Mouse (Mus musculus) liver, embryonic 14.5 days (tissue): ENCODE results near the gene Lrrn4cl. TPM values are rescaled to one million over a fixed set of nuclear protein-coding genes. Genes with fewer than 3 reads are reported as not detected.
A peak's percentile ranks its signal among the peaks of the same experiment; 100 is the strongest.
"Not testable (repeated sequence)": the region's sequence is repeated elsewhere in the genome, so short reads cannot be mapped to it uniquely, and the experiment has no call there.

Experiments
- ATAC-seq: fragments of 200-750 bp; cut with Nextera tagmentation; 2 replicates; pipeline ENCODE4 v1.8.0; 2017; ENCODE audit warnings: moderate number of reproducible peaks, mild to moderate bottlenecking, moderate library complexity; ENCODE audit not compliant: insufficient read depth
- DNase-seq, 3 experiments: peaks; one replicate each; pipeline ENCODE4 v3.0.0-alpha.2; 2012 to 2013; ENCODE audit warnings: low read depth in 3 of 3, low spot score in 3 of 3
- H3K27ac ChIP-seq: fragments of 300-500 bp; sonication (generic); 2 replicates; pipeline ENCODE4 v1.5.1; 2014; ENCODE audit warnings: moderate library complexity, mild to moderate bottlenecking, control low read depth, inconsistent platforms
- H3K27me3 ChIP-seq: fragments of 300-500 bp; sonication (generic); 2 replicates; pipeline ENCODE4 v1.6.1; 2014; ENCODE audit warnings: mild to moderate bottlenecking, low read length, moderate library complexity; ENCODE audit not compliant: control insufficient read depth, insufficient read depth
- H3K36me3 ChIP-seq: fragments of 300-500 bp; sonication (generic); replicated peaks from 2 replicates; pipeline ENCODE4 v1.6.1; 2014; ENCODE audit warnings: low read depth; ENCODE audit not compliant: control insufficient read depth, insufficient read depth
- H3K4me1 ChIP-seq, 2 experiments: fragments of 200-500 bp in 1 of 2; fragments of 300-500 bp in 1 of 2; sonication (generic) in 1 of 2; replicated peaks; 2 replicates each; pipeline ENCODE4 v1.6.1; 2012 to 2014; ENCODE audit warnings: antibody characterized with exemption in 1 of 2, inconsistent platforms in 1 of 2, low read length in 1 of 2; ENCODE audit not compliant: control insufficient read depth in 2 of 2, insufficient read depth in 2 of 2
- H3K4me2 ChIP-seq: fragments of 300-500 bp; sonication (generic); 2 replicates; pipeline ENCODE4 v1.6.1; 2014; ENCODE audit warnings: low read depth, mild to moderate bottlenecking, control low read depth, moderate library complexity
- H3K4me3 ChIP-seq, 2 experiments: fragments of 200-500 bp in 1 of 2; fragments of 300-500 bp in 1 of 2; sonication (generic) in 1 of 2; 2 replicates each; pipeline ENCODE4 v1.5.1; 2012 to 2014; ENCODE audit warnings: low read depth in 2 of 2, low read length in 2 of 2, mild to moderate bottlenecking in 2 of 2, control low read depth in 1 of 2, inconsistent platforms in 1 of 2, moderate library complexity in 1 of 2; ENCODE audit not compliant: insufficient read depth in 1 of 2
- H3K9ac ChIP-seq: fragments of 300-500 bp; sonication (generic); replicated peaks from 2 replicates; pipeline ENCODE4 v1.6.1; 2014; ENCODE audit warnings: mild to moderate bottlenecking, control low read depth, moderate library complexity
- H3K9me3 ChIP-seq: fragments of 300-500 bp; sonication (generic); 2 replicates; pipeline ENCODE4 v1.6.1; 2016; ENCODE audit warnings: low read length, mixed read lengths; ENCODE audit not compliant: control insufficient read depth
- CTCF ChIP-seq: IDR thresholded peaks from 2 replicates; pipeline ENCODE4 v1.5.1; 2016; ENCODE audit warnings: antibody characterized with exemption, low read depth, control low read depth
- EP300 ChIP-seq: IDR thresholded peaks from 2 replicates; pipeline ENCODE4 v1.6.1; 2016; ENCODE audit warnings: antibody characterized with exemption, low read depth
- WGBS: fragments of 180-500 bp; shearing (Covaris S2); extraction: QIAGEN DNeasy Blood & Tissue Kit; methylation state at CpG from one replicate; pipeline ENCODE4 v1.1.7; 2014; ENCODE audit not compliant: insufficient replicate concordance; 5-methylcytosine and 5-hydroxymethylcytosine counted together
- polyA plus RNA-seq, 2 experiments: library from polyadenylated mRNA; depleted of rRNA in 1 of 2; stranded (reverse) in 1 of 2; unstranded in 1 of 2; fragments of >200 nt; fragmentation: Nextera tagmentation in 1 of 2; extraction: Ambion mirVana in 1 of 2; gene quantifications; 2 replicates each; pipeline versions ENCODE4 v1.2.1 to v1.2.3; 2012 to 2014

Gene Lrrn4cl
- polyA plus RNA-seq, 2 experiments: 0.10 TPM; not detected in 1

DNA sequence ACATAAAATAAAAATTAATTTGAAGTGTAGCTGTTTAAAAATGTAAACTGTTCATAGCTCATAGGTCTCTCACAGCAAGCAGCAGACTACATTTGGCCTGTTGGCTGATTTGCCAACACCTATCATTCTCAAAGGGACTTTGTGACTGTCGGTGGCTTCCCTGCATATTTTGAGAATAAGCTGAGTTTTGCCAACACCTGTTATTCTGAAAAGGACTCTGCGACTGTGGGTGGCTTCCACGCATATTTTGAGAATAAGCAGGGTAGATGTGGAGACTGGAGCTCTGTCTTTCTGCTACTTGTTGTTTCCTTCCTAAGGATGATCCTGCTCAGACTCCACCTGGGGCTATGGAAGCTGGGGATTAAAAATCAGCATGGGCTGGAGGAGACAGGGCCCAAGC lies 2.5 kb downstream of the Lrrn4cl start:
- Histone ChIP-seq H3K4me1 (0 out of 4 replicates have a peak, but pooled peaks cover 0 to 4% of the 10 kb centered on the region in 2 experiments), H3K9ac (no peak overlapping the region), H3K27me3 (no peaks in the 10 kb centered on the region), H3K9me3 (no peaks in the 10 kb centered on the region), H3K36me3 (no peaks in the 10 kb centered on the region), H3K4me3 (no peak overlapping the region), H3K27ac (no peak overlapping the region), H3K4me2 (no peak overlapping the region)
- ATAC-seq (no peak), DNase-seq (no peak)
- no peak for TF ChIP-seq CTCF
- no peak for TF ChIP-seq EP300
- WGBS: 73% methylated on average over 3 of the region's 3 CpGs

DNA sequence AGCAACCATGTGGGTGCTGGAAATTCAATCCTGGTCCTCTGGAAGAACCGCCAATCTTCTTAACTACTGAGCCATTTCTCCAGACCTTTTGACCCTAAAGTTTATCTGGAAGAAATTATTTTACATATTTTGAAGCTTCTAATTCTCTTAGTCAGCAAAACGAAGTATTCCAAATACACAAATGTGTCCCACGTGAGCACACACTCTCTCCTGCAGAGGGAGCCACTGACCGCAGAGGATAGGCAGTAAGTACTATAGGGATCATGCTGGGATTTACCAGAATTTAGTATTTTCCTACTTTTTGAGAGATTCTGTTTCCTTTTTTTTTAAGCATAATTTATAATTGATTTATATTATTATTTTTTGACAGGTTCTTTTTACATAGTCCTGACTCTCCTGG lies 7.1 kb downstream of the Lrrn4cl start:
- Histone ChIP-seq H3K4me3 (no peak overlapping the region), H3K9me3 (no peaks in the 10 kb centered on the region), H3K4me2 (no peak overlapping the region), H3K9ac (no peak overlapping the region), H3K27me3 (no peaks in the 10 kb centered on the region), H3K36me3 (no peaks in the 10 kb centered on the region), H3K27ac (no peak overlapping the region), H3K4me1 (no peaks in the 10 kb centered on the region)
- WGBS: 27% methylated on average over 4 of the region's 4 CpGs
- DNase-seq (no peak), ATAC-seq (no peak)
- TF ChIP-seq CTCF (peak; percentile 78), EP300 (no peak)

DNA sequence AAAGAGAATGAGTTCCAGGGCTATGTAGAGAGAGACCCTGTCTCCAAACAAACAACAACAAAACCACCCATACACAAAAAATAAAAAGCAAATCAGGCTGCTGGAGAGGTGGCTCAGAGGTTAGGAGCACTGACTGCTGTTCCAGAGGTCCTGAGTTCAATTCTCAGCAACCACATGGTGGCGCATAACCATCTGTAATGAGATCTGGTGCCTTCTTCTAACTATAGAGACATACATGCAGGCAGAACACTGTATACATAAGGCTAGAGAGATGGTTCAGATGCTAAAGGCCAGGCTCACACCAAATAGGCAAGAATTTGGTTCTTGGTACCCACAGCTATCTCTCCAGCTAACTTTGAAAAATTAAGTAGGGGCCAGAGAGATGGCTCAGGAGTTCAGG lies 8.4 kb downstream of the Lrrn4cl start:
- Histone ChIP-seq H3K27me3 (no peaks in the 10 kb centered on the region), H3K4me3 (no peak overlapping the region), H3K9me3 (no peaks in the 10 kb centered on the region), H3K4me2 (no peak overlapping the region), H3K27ac (no peak overlapping the region), H3K4me1 (no peaks in the 10 kb centered on the region), H3K9ac (no peak overlapping the region), H3K36me3 (no peaks in the 10 kb centered on the region)
- DNase-seq (no peak), ATAC-seq (no peak)
- TF ChIP-seq CTCF: peak; percentile 70
- TF ChIP-seq EP300: no peak
- 28% methylated on average over 1 of the region's 1 CpGs for WGBS

DNA sequence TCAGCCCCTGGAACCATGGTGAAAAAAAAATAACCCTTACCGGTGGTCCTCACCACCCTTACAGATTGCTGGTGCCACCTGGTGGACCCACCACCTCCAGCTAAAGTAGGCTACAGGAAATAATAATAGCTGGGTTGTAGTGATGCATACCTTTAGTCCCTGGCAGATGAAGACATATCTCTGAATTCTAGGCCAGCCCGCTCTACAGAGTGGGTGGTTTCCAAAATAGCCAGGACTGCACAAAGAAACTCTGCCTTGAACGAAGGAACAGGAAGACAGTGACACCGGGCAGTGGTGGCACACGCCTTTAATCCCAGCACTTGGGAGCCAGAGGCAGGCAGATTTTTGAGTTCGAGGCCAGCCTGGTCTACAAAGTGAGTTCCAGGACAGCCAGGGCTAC lies 13.7 kb downstream of the Lrrn4cl start:
- Histone ChIP-seq H3K4me1 (no peaks in the 10 kb centered on the region), H3K9ac (no peak overlapping the region), H3K4me2 (no peak overlapping the region), H3K36me3 (no peaks in the 10 kb centered on the region), H3K9me3 (no peaks in the 10 kb centered on the region), H3K4me3 (no peak overlapping the region), H3K27me3 (no peaks in the 10 kb centered on the region), H3K27ac (no peak overlapping the region)
- ATAC-seq (no peak), DNase-seq (no peak)
- no peak for TF ChIP-seq EP300
- no peak for TF ChIP-seq CTCF
- 76% methylated on average over 6 of the region's 6 CpGs for WGBS

DNA sequence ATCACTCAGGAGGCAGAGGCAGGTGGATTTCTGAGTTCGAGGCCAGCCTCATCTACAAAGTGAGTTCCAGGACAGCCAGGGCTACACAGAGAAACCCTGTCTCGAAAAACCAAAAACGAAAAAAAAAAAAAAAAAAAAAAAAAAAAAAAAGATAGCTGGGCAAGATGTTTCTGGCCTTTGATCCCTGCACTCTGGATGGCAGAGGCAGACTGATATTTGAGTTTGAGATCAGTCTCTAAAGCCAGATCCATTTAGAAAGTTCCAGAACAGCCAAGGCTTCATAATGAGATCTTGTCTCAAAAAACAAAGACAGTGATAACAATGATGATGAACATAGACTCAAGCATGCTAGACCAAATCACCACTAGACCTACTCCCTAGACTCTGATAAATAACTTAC lies 19.8 kb downstream of the Lrrn4cl start:
- H3K9me3 ChIP-seq, H3K27me3 ChIP-seq, ATAC-seq, DNase-seq: not testable (repeated sequence)
- peak overlapping the region; percentile 75 for H3K27ac ChIP-seq
- 48% methylated on average over 3 of the region's 3 CpGs for WGBS
- H3K36me3 ChIP-seq: peaks cover 20% of the 10 kb centered on the region
- peak overlapping the region in 1 of 2 experiments; percentile 97; a peak in 2 of 4 replicates for H3K4me3 ChIP-seq
- peaks cover 9 to 10% of the 10 kb centered on the region in 2 experiments for H3K4me1 ChIP-seq
- peak overlapping the region; percentile 70 for H3K4me2 ChIP-seq
- H3K9ac ChIP-seq: peak overlapping the region; percentile 98

DNA sequence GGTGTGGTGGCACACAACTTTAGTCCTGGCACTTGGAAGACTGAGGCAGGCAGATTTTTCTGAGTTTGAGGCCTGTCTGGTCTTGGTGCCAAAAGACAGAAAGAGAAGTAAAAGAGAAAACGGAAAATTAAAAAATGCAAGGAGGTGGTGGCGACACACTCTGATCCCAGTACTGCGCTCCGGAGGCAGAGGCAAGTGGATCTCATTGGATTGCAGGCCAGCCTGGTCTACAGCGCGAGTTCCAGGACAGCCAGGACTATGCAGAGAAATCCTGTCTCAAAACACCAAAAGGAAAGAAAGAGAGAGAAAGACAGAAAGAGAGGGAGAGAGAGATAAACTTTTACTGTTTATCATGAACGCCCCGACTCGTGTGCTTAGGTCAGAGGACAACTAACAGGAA lies 20.3 kb downstream of the Lrrn4cl start:
- Histone ChIP-seq H3K27me3 (no peaks in the 10 kb centered on the region), H3K9ac (peak overlapping the region; percentile 98), H3K27ac (peak overlapping the region; percentile 75), H3K4me2 (peak overlapping the region; percentile 70), H3K4me3 (peak overlapping the region; percentile 81 to 97), H3K36me3 (peaks cover 23% of the 10 kb centered on the region), H3K4me1 (peaks cover 9 to 10% of the 10 kb centered on the region in 2 experiments), H3K9me3 (no peaks in the 10 kb centered on the region)
- 24% methylated on average over 9 of the region's 9 CpGs for WGBS
- DNase-seq (no peak), ATAC-seq (peak; percentile 19)
- no peak for TF ChIP-seq CTCF
- no peak for TF ChIP-seq EP300
